Mouse (Mus musculus): ENCODE measurements around the gene Ccdc155.
"Not testable (repeated sequence)": the region's sequence is repeated elsewhere in the genome, so short reads cannot be mapped to it uniquely, and the experiment has no call there.

The Ccdc155 gene

GRCm38 (mm10) chr7:45189600-45189999, 15.1 kb downstream of the Ccdc155 start:
- DNase-seq = no peak

- DNase-seq = no peak
Measured at GRCm38 (mm10) chr7:45185921-45186320, 18.8 kb downstream of the Ccdc155 start.

- no peak for DNase-seq
Measured at GRCm38 (mm10) chr7:45183672-45184071, 21.0 kb downstream of the Ccdc155 start.

GRCm38 (mm10) chr7:45182606-45183005, 22.1 kb downstream of the Ccdc155 start:
- peak; percentile 32 to 69 for DNase-seq

- DNase-seq = peak; percentile 91 to 97
Measured at GRCm38 (mm10) chr7:45182199-45182601, 22.5 kb downstream of the Ccdc155 start.

GRCm38 (mm10) chr7:45181540-45181939, 23.2 kb downstream of the Ccdc155 start:
- no peak for DNase-seq

- DNase-seq = no peak
Measured at GRCm38 (mm10) chr7:45180896-45181477, 23.7 kb downstream of the Ccdc155 start, which contains the start of gene Pth2. Pth2 (plus strand) TSS chr7:45180995.

- no peak for DNase-seq
Measured at GRCm38 (mm10) chr7:45179469-45179868, 25.2 kb downstream of the Ccdc155 start, which contains the start of gene Gfy. Gfy (minus strand) TSS chr7:45179569.

GRCm38 (mm10) chr7:45178550-45178949, 26.1 kb downstream of the Ccdc155 start:
- no peak for DNase-seq

- DNase-seq = no peak
Measured at GRCm38 (mm10) chr7:45176356-45176755, 28.3 kb downstream of the Ccdc155 start.

- no peak for DNase-seq
Measured at GRCm38 (mm10) chr7:45175929-45176328, 28.8 kb downstream of the Ccdc155 start.

- no peak for DNase-seq
Measured at GRCm38 (mm10) chr7:45175398-45175797, 29.3 kb downstream of the Ccdc155 start.

- no peak for DNase-seq
Measured at GRCm38 (mm10) chr7:45174567-45175280, 30.0 kb downstream of the Ccdc155 start.

GRCm38 (mm10) chr7:45173772-45174171, 30.9 kb downstream of the Ccdc155 start:
- DNase-seq = not testable (repeated sequence)

GRCm38 (mm10) chr7:45172974-45173373, 31.7 kb downstream of the Ccdc155 start:
- DNase-seq = peak in 1 of 2 experiments; percentile 29

- DNase-seq = no peak
Measured at GRCm38 (mm10) chr7:45169495-45169894, 35.2 kb downstream of the Ccdc155 start.

GRCm38 (mm10) chr7:45168656-45169055, 36.0 kb downstream of the Ccdc155 start:
- DNase-seq = no peak

GRCm38 (mm10) chr7:45167761-45168445, 36.8 kb downstream of the Ccdc155 start:
- no peak for DNase-seq

GRCm38 (mm10) chr7:45166950-45167401, 37.7 kb downstream of the Ccdc155 start:
- DNase-seq = no peak

- DNase-seq = no peak
Measured at GRCm38 (mm10) chr7:45165701-45166100, 39.0 kb downstream of the Ccdc155 start.

- DNase-seq = no peak
Measured at GRCm38 (mm10) chr7:45164833-45165232, 39.9 kb downstream of the Ccdc155 start.

GRCm38 (mm10) chr7:45163735-45164490, 40.8 kb downstream of the Ccdc155 start, which contains the start of gene Slc17a7:
Slc17a7 (plus strand) TSS chr7:45163949.
- DNase-seq = peak; percentile 48 to 61

Measured in kidney, postnatal 25 days (tissue).